Mouse (Mus musculus) heart, postnatal 0 days (tissue): ENCODE measurements around the gene Cep112.

Experiments
- CTCF ChIP-seq: IDR thresholded peaks from 2 replicates; pipeline ENCODE4 v1.5.1; 2016; ENCODE audit warnings: antibody characterized with exemption, control low read depth, low read depth
- EP300 ChIP-seq: IDR thresholded peaks from 2 replicates; pipeline ENCODE4 v1.6.1; 2016; ENCODE audit warnings: antibody characterized with exemption, low read depth

- TF ChIP-seq CTCF (no peak), EP300 (no peak)
Observed at GRCm38 (mm10) chr11:108476226-108476625, 51.2 kb downstream of the Cep112 start.
